Mouse (Mus musculus): ENCODE data around the gene Edc4. TPM values are rescaled to one million over a fixed set of nuclear protein-coding genes. Genes with fewer than 3 reads are reported as not detected.

The Edc4 gene
- total and polyA plus RNA-seq, 3 experiments, result 46.1 to 72.1 TPM; not detected in 1

DNA sequence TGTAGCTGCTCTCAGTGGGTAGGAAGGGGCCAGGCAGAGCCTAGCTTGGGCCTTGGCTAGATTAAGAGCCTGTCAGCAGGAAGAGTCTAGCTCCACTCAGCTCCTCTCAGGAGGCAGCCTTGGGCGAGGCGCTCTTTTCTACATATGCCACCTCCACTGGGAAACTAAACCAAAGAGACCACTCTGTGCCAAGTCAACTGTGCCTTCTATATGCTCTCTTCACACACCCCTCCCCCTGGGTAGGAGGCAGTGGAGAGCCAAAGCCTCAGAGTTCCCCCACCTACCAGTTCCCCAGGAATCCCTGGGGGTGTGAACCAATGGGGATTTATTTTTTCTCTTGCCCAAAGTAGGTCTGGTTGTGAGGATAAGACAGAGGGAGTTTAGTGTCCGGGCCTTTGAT lies 50.6 kb downstream of the Edc4 start:
- TF ChIP-seq POLR2AphosphoS2 (IDR thresholded peaks at IDR 0.05; ENCODE audit: low read length) (no peak), RAD21 (IDR thresholded peaks at IDR 0.05; ENCODE audit: low read depth, low read length) (no peak), BHLHE40 (IDR thresholded peaks at IDR 0.05; ENCODE audit: borderline replicate concordance, low read depth, low read length) (no peak), SIN3A (IDR thresholded peaks at IDR 0.05; ENCODE audit: low read length) (no peak), CHD1 (IDR thresholded peaks at IDR 0.05; ENCODE audit: low read depth, low read length) (no peak), MAFK (IDR thresholded peaks at IDR 0.05; ENCODE audit: borderline replicate concordance, low read depth, low read length) (no peak), NELFE (IDR thresholded peaks at IDR 0.05; ENCODE audit: low read depth, low read length) (no peak), ELF1 (IDR thresholded peaks at IDR 0.05; ENCODE audit: low read depth, low read length) (no peak), ETS1 (IDR thresholded peaks at IDR 0.05; ENCODE audit: low read depth, low read length) (no peak), USF2 (IDR thresholded peaks at IDR 0.05; ENCODE audit: borderline replicate concordance in 1 of 2, insufficient read depth in 1 of 2, low read depth in 1 of 2, low read length in 2 of 2) (no peak), JUND (IDR thresholded peaks at IDR 0.05; ENCODE audit: low read depth, low read length) (no peak), MYB (IDR thresholded peaks at IDR 0.05; ENCODE audit: low read depth, low read length) (no peak), MAX (IDR thresholded peaks at IDR 0.05; ENCODE audit: low read length) (no peak), TAL1 (IDR thresholded peaks at IDR 0.05; ENCODE audit: low read length) (no peak), ZMIZ1 (IDR thresholded peaks at IDR 0.05; ENCODE audit: low read depth, low read length) (no peak), UBTF (IDR thresholded peaks at IDR 0.05; ENCODE audit: borderline replicate concordance, insufficient read depth, low read depth, low read length) (no peak), GABPA (IDR thresholded peaks at IDR 0.05; ENCODE audit: low read depth, low read length) (no peak), EP300 (IDR thresholded peaks at IDR 0.05; ENCODE audit: low read depth in 1 of 2, low read length in 2 of 2) (no peak), E2F4 (IDR thresholded peaks at IDR 0.05; ENCODE audit: borderline replicate concordance, low read depth, low read length) (no peak), TBP (IDR thresholded peaks at IDR 0.05; ENCODE audit: low read depth, low read length) (no peak)
- no peak for DNase-seq (ENCODE audit: low read depth, low spot score)
- no peak overlapping the region for H3K4me3 ChIP-seq (ENCODE audit: control insufficient read depth in 1 of 2, insufficient read depth in 1 of 2, low read depth in 2 of 2, low read length in 2 of 2)
- H3K27me3 ChIP-seq (ENCODE audit: control insufficient read depth in 1 of 2, insufficient read depth in 2 of 2, low read length in 2 of 2), result no peaks in the 10 kb centered on the region
- H3K79me2 ChIP-seq (ENCODE audit: control insufficient read depth, insufficient read depth, low read length, poor library complexity), result no peaks in the 10 kb centered on the region; the same call in none of the 2 replicates
- peaks cover 4 to 14% of the 10 kb centered on the region in 2 experiments; a peak in 3 of 4 replicates for H3K4me1 ChIP-seq (ENCODE audit: control insufficient read depth in 1 of 2, insufficient read depth in 2 of 2, low read length in 2 of 2)
- no peaks in the 10 kb centered on the region for H3K9me3 ChIP-seq (replicated peaks; ENCODE audit: insufficient read depth, low read length)
- peaks cover 0 to 7% of the 10 kb centered on the region in 2 experiments; a peak in 1 of 4 replicates for H3K36me3 ChIP-seq (ENCODE audit: control insufficient read depth in 1 of 2, insufficient read depth in 2 of 2, low read length in 2 of 2)
- no peak overlapping the region for H3K27ac ChIP-seq (ENCODE audit: control insufficient read depth, low read depth, low read length)
- H3K9ac ChIP-seq (ENCODE audit: control insufficient read depth, low read depth, low read length, poor library complexity, severe bottlenecking), result no peak overlapping the region

DNA sequence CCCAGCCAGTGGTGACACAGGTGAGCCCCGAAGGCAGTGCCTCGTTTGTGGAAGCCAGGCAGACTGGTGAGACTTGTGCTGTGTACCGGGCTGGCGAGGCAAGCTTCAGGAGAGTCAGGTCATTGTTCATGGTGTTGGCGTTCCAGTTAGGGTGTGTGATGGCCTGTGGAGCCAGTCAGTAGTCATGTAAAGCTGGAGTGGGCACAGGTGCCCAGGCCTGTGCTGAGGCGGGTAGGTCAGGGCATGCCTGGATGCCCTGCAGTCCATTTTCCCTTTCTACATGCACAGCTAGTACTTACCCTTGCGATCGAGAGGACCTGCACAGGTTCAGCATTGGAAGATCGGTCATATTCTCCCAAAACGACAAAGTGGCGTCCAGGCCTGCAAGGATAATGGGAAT lies 51.8 kb downstream of the Edc4 start:
- Histone ChIP-seq H3K4me3 (ENCODE audit: control insufficient read depth in 1 of 2, insufficient read depth in 1 of 2, low read depth in 2 of 2, low read length in 2 of 2) (no peak overlapping the region), H3K4me1 (ENCODE audit: control insufficient read depth in 1 of 2, insufficient read depth in 2 of 2, low read length in 2 of 2) (peaks cover 4 to 14% of the 10 kb centered on the region in 2 experiments; a peak in 3 of 4 replicates), H3K79me2 (ENCODE audit: control insufficient read depth, insufficient read depth, low read length, poor library complexity) (peaks cover 7% of the 10 kb centered on the region), H3K9me3 (replicated peaks; ENCODE audit: insufficient read depth, low read length) (no peaks in the 10 kb centered on the region), H3K27ac (ENCODE audit: control insufficient read depth, low read depth, low read length) (no peak overlapping the region), H3K9ac (ENCODE audit: control insufficient read depth, low read depth, low read length, poor library complexity, severe bottlenecking) (no peak overlapping the region), H3K36me3 (ENCODE audit: control insufficient read depth in 1 of 2, insufficient read depth in 2 of 2, low read length in 2 of 2) (peaks cover 0 to 7% of the 10 kb centered on the region in 2 experiments; a peak in 1 of 4 replicates), H3K27me3 (ENCODE audit: control insufficient read depth in 1 of 2, insufficient read depth in 2 of 2, low read length in 2 of 2) (no peaks in the 10 kb centered on the region)
- TF ChIP-seq NELFE (IDR thresholded peaks at IDR 0.05; ENCODE audit: low read depth, low read length) (no peak), ZNF384 (IDR thresholded peaks at IDR 0.05; ENCODE audit: low read depth, low read length) (no peak), JUND (IDR thresholded peaks at IDR 0.05; ENCODE audit: low read depth, low read length) (no peak), CHD2 (IDR thresholded peaks at IDR 0.05; ENCODE audit: low read length) (no peak), SMC3 (IDR thresholded peaks at IDR 0.05; ENCODE audit: low read depth, low read length) (no peak)
- DNase-seq (ENCODE audit: low read depth, low spot score), result no peak
